Mouse (Mus musculus): ENCODE results near the gene Gm17693. TPM values are rescaled to one million over a fixed set of nuclear protein-coding genes. Genes with fewer than 3 reads are reported as not detected.

Gm17693 gene
- not detected in 2 replicates for polyA plus RNA-seq (2012; rRNA removed)

DNA sequence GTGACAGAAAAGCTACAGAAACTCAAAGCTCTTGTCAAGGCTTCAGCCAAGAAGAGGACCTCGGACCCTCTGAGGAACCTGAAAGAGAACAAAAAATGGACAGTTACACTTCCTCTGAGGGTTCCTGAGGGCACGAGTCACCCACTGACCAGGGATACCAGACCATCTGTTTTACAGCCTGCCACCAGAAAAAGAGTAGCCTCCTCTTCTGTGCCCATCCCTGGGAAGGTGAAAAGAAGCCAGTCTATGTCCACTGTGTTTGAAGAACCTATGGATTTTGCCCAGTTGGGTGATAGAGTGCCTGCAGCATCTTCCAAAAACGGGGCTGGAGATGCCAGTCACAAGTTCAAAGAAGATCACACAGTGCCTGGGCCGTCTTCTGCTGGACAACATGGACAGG lies at the start of gene Gm17693:
Gene Gm17693 (plus strand): TSS at position 301 of the 400 bp plus-strand sequence.

Measured in stomach, adult 2 months (tissue).